Mouse (Mus musculus) stomach, embryonic 16.5 days (tissue): ENCODE measurements around the gene Lemd1. TPM values are rescaled to one million over a fixed set of nuclear protein-coding genes. Genes with fewer than 3 reads are reported as not detected.
"Not testable (repeated sequence)": the region's sequence is repeated elsewhere in the genome, so short reads cannot be mapped to it uniquely, and the experiment has no call there.

Experiments
- ATAC-seq: fragments of 200-750 bp; cut with Nextera tagmentation; 2 replicates; pipeline ENCODE4 v1.8.0; 2017; ENCODE audit warnings: moderate number of reproducible peaks, moderate TSS enrichment; ENCODE audit not compliant: insufficient read depth, low FRiP score
- H3K27ac ChIP-seq: fragments of 300-500 bp; sonication (generic); 2 replicates; pipeline ENCODE4 v1.5.1; 2014; ENCODE audit warnings: low read length
- H3K27me3 ChIP-seq: fragments of 300-500 bp; sonication (generic); 2 replicates; pipeline ENCODE4 v1.6.1; 2014; ENCODE audit warnings: low read length, control low read depth, mixed read lengths; ENCODE audit not compliant: control insufficient read depth, insufficient read depth
- H3K36me3 ChIP-seq: fragments of 300-500 bp; sonication (generic); 2 replicates; pipeline ENCODE4 v1.6.1; 2014; ENCODE audit warnings: low read length; ENCODE audit not compliant: control insufficient read depth, insufficient read depth
- H3K4me1 ChIP-seq: fragments of 300-500 bp; sonication (generic); 2 replicates; pipeline ENCODE4 v1.6.1; 2014; ENCODE audit warnings: low read length, control low read depth, mixed read lengths; ENCODE audit not compliant: control insufficient read depth, insufficient read depth
- H3K4me2 ChIP-seq: fragments of 300-500 bp; sonication (generic); 2 replicates; pipeline ENCODE4 v1.6.1; 2014; ENCODE audit warnings: low read depth, low read length, mixed read lengths
- H3K4me3 ChIP-seq: fragments of 300-500 bp; sonication (generic); replicated peaks from 2 replicates; pipeline ENCODE4 v1.5.1; 2014; ENCODE audit warnings: mild to moderate bottlenecking, low read length
- H3K9ac ChIP-seq: fragments of 300-500 bp; sonication (generic); 2 replicates; pipeline ENCODE4 v1.6.1; 2014; ENCODE audit warnings: low read length
- H3K9me3 ChIP-seq: fragments of 300-500 bp; sonication (generic); replicated peaks from 2 replicates; pipeline ENCODE4 v1.6.1; 2016; ENCODE audit warnings: low read length, control low read depth; ENCODE audit not compliant: control insufficient read depth
- WGBS: fragments of 180-500 bp; shearing (Covaris S2); extraction: QIAGEN DNeasy Blood & Tissue Kit; methylation state at CpG from one replicate; pipeline ENCODE4 v1.1.7; 2014; 5-methylcytosine and 5-hydroxymethylcytosine counted together
- polyA plus RNA-seq: library from polyadenylated mRNA; unstranded; fragments of >200 nt; fragmentation: Nextera tagmentation; extraction: Ambion mirVana; gene quantifications from 2 replicates; pipeline ENCODE4 v1.2.1, GENCODE M21; 2015

Lemd1 gene
- polyA plus RNA-seq, 1 experiment from 2014 or later = 0.49 TPM

DNA sequence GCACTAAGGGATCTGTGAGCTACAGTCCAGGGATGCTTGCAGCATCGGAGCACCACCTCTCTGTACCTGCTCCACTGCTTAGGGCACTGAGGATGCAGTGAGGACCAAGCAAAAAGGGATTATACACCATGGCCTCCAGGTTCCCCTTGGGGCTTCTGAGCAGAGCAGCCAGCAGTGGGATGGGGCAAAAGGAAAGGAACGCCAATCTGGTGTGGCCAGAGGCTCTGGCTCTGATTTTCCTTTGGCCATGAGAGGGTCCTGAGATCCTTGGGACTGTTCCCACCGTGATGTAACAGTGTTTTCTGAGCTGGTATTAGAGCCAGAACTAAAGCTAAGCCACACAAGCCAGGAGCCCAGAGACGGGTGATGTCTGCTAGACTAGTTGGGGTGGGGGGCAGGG is 31.6 kb upstream of the Lemd1 start:
- Histone ChIP-seq H3K36me3 (no peaks in the 10 kb centered on the region), H3K4me3 (no peak overlapping the region), H3K27ac (no peak overlapping the region), H3K4me2 (no peak overlapping the region), H3K9me3 (no peaks in the 10 kb centered on the region), H3K9ac (no peak overlapping the region), H3K4me1 (peaks cover 14% of the 10 kb centered on the region), H3K27me3 (peaks cover 14% of the 10 kb centered on the region; the same call in 1 of the 2 replicates)
- WGBS = 59% methylated on average over 4 of the region's 4 CpGs
- ATAC-seq = no peak

- H3K27me3 ChIP-seq = peaks cover 14% of the 10 kb centered on the region; the same call in 1 of the 2 replicates
- no peak overlapping the region for H3K4me3 ChIP-seq
- H3K4me2 ChIP-seq = no peak overlapping the region
- H3K9ac ChIP-seq = no peak overlapping the region
- H3K4me1 ChIP-seq = peaks cover 14% of the 10 kb centered on the region
- H3K27ac ChIP-seq = 0 out of 2 replicates have a peak overlapping the region, but pooled peaks have one; percentile 27
- ATAC-seq = no peak
- H3K36me3 ChIP-seq = no peaks in the 10 kb centered on the region
- 61% methylated on average over 7 of the region's 7 CpGs for WGBS
- H3K9me3 ChIP-seq = no peaks in the 10 kb centered on the region
These were observed 29.9 kb upstream of the Lemd1 start for GRCm38 (mm10) chr1:132161211-132161880.

- ATAC-seq, H3K4me3 ChIP-seq, H3K36me3 ChIP-seq, H3K9ac ChIP-seq, H3K9me3 ChIP-seq, H3K4me2 ChIP-seq, H3K27ac ChIP-seq: not testable (repeated sequence)
- H3K4me1 ChIP-seq = peaks cover 13% of the 10 kb centered on the region
- WGBS = 56% methylated on average over 9 of the region's 9 CpGs
- peaks cover 14% of the 10 kb centered on the region; the same call in 1 of the 2 replicates for H3K27me3 ChIP-seq
These were observed 28.6 kb upstream of the Lemd1 start for GRCm38 (mm10) chr1:132162618-132163017.

DNA sequence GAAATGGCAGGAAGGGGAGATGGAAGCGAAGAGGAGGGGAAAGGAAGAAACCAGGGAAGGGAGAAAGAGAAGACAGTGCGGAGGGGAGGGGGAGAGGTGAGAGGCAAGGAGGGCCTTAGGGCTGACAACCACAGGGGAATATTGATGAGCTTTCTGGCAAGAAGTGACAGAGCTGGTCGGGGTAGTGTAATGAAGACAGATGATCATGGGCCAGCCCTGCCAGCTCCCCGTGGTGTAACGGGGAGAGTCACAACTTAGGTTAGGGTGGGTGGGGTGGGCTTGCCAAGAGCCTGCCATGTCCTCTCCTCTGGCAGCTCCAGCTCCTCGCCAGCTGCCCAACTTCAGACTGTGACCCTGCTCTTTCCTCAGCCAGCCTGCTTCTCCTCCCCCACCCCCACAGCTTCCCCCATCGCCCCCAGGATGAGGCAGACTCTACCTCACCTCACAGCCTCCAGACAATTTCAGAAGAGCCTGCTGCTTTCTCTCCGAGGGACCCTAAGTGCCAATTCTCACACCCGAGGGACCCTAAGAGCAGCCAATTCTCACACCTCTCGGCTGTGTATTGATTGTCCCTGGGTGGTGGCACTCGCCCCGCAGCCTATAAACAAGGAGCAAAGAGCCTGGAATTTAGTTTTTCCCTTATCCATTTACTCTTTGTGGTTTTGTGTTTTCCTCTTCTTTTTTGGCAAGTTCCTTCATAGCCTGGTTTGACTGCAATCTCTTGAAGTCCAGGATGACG is 26.3 kb upstream of the Lemd1 start:
- no peak for ATAC-seq
- 0 out of 2 replicates have a peak, but pooled peaks cover 3% of the 10 kb centered on the region for H3K4me1 ChIP-seq
- no peak overlapping the region for H3K4me2 ChIP-seq
- no peaks in the 10 kb centered on the region for H3K36me3 ChIP-seq
- H3K9me3 ChIP-seq = no peaks in the 10 kb centered on the region
- H3K27me3 ChIP-seq = no peaks in the 10 kb centered on the region
- WGBS = 22% methylated on average over 13 of the region's 13 CpGs
- H3K9ac ChIP-seq = no peak overlapping the region
- no peak overlapping the region for H3K27ac ChIP-seq
- H3K4me3 ChIP-seq = no peak overlapping the region

DNA sequence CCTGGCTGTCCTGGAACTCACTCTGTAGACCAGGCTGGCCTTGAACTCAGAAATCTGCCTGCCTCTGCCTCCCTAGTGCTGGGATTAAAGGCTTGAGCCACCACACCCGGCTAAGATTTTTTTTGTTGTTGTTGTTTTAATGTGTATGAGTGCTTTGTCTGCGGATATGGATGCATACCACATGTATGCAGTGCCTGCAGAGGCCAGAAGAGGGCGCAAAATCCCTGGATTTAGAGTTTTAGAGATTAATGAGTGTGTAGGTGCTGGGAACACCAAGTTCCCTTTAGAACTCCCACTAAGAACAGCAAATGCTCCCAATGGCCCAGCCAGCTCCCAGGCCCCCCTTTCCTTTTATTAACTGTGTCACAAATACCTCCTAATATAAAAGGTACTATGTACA is 25.4 kb upstream of the Lemd1 start:
- no peaks in the 10 kb centered on the region for H3K27me3 ChIP-seq
- WGBS = 57% methylated on average over 3 of the region's 3 CpGs
- no peak overlapping the region for H3K27ac ChIP-seq
- H3K4me1 ChIP-seq = 0 out of 2 replicates have a peak, but pooled peaks cover 3% of the 10 kb centered on the region
- no peak overlapping the region for H3K4me3 ChIP-seq
- no peak for ATAC-seq
- no peak overlapping the region for H3K4me2 ChIP-seq
- no peaks in the 10 kb centered on the region for H3K36me3 ChIP-seq
- no peak overlapping the region for H3K9ac ChIP-seq
- H3K9me3 ChIP-seq = no peaks in the 10 kb centered on the region

DNA sequence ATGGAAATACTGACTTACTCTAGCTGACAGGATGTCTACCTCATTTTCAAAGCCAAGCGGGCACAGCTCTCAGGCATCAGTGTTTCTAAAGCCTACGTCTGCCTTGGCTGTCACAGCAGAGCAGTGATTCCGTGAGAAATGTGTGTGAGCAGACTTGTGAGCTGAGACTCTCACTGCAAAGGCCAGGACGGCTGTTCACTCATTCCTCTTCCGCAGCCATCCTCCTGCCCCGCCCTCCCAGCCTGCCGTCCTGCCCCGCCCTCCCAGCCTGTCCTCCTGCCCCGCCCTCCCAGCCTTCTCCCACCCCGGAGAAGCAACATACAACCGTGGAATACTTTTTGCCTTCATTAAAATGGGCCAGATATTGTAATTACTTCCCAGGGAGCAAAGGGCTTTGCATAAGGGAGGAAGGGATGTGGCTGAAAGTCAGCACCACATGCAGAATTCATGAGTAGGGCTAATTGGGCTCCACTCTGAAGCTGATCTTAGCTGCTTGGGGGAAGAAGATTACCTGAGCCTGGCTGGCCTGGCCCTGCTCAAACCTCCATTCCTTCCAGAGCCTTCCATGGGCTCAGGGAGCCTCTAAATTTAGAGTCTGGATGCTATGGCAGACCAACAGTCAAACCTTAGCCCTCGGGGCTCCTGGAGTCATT is 23.0 kb upstream of the Lemd1 start:
- Histone ChIP-seq H3K27me3 (no peaks in the 10 kb centered on the region), H3K4me2 (peak overlapping the region; percentile 44), H3K9me3 (no peaks in the 10 kb centered on the region), H3K27ac (peak overlapping the region; percentile 24; the same call in 1 of the 2 replicates), H3K4me3 (no peak overlapping the region), H3K36me3 (no peaks in the 10 kb centered on the region), H3K4me1 (0 out of 2 replicates have a peak, but pooled peaks cover 3% of the 10 kb centered on the region), H3K9ac (peak overlapping the region; percentile 51; the same call in 1 of the 2 replicates)
- peak; percentile 37; the same call in 1 of the 2 replicates for ATAC-seq
- WGBS = 9% methylated on average over 12 of the region's 12 CpGs

DNA sequence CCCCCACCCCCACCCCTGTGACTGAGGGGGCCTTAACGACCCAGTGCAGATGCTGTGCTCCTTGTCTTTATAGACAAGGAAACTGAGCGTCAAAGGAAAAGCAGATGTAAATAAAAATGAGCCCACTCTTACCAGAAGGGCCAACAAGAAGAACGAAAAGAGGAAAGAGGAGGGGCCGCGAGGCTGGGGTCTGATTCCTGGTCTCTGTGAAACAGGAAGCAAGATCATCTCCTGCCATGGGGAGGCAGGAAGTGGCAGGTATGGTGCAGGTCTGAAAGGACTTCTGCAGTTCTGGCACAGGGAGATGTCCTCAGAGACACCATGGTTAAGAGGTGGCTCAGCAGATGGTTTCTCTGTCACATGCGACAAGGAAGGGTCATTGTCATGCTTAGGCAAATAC is 20.5 kb upstream of the Lemd1 start:
- Histone ChIP-seq H3K9ac (no peak overlapping the region), H3K4me1 (0 out of 2 replicates have a peak, but pooled peaks cover 3% of the 10 kb centered on the region), H3K27ac (no peak overlapping the region), H3K27me3 (no peaks in the 10 kb centered on the region), H3K4me3 (no peak overlapping the region), H3K36me3 (no peaks in the 10 kb centered on the region), H3K4me2 (no peak overlapping the region), H3K9me3 (no peaks in the 10 kb centered on the region)
- no peak for ATAC-seq
- WGBS = 46% methylated on average over 6 of the region's 6 CpGs

GRCm38 (mm10) chr1:132171619-132172018 is 19.6 kb upstream of the Lemd1 start:
- 55% methylated on average over 1 of the region's 2 CpGs for WGBS
- no peak overlapping the region for H3K4me3 ChIP-seq
- no peak overlapping the region for H3K27ac ChIP-seq
- H3K9ac ChIP-seq = no peak overlapping the region
- no peak overlapping the region for H3K4me2 ChIP-seq
- H3K27me3 ChIP-seq = no peaks in the 10 kb centered on the region
- H3K36me3 ChIP-seq = no peaks in the 10 kb centered on the region
- H3K4me1 ChIP-seq = 0 out of 2 replicates have a peak, but pooled peaks cover 3% of the 10 kb centered on the region
- ATAC-seq = no peak
- no peaks in the 10 kb centered on the region for H3K9me3 ChIP-seq

GRCm38 (mm10) chr1:132186303-132186702 is 4.9 kb upstream of the Lemd1 start:
- Histone ChIP-seq H3K4me1 (no peaks in the 10 kb centered on the region), H3K9me3 (no peaks in the 10 kb centered on the region), H3K27me3 (peaks cover 43% of the 10 kb centered on the region), H3K36me3 (no peaks in the 10 kb centered on the region), H3K4me2 (no peak overlapping the region), H3K27ac (no peak overlapping the region), H3K9ac (no peak overlapping the region), H3K4me3 (no peak overlapping the region)
- no peak for ATAC-seq
- 71% methylated on average over 4 of the region's 4 CpGs for WGBS
